Comparison of ENCODE assay signal across 8 mouse cellular contexts in genomic region chr13:114964233-114964632, GRCm38 (mm10). TPM values are rescaled to one million over a fixed set of nuclear protein-coding genes. Genes with fewer than 3 reads are reported as not detected.
DNase-seq lines count a peak whose midpoint lies in the region; ATAC-seq lines count a peak whose summit lies in the region.

No protein-coding gene starts in this region.

- no peak overlapping the region for H3K4me2 ChIP-seq in embryonic facial prominence, embryonic 14.5 days (ENCODE audit: low read depth, low read length)
- H3K4me2 ChIP-seq in limb, embryonic 11.5 days (ENCODE audit: low read depth, severe bottlenecking), result no peak overlapping the region
- no peak overlapping the region for H3K4me2 ChIP-seq in midbrain, embryonic 16.5 days (ENCODE audit: low read length)

- ATAC-seq in embryonic facial prominence, embryonic 14.5 days (ENCODE audit: low read depth), result peak; percentile 91
- peak; percentile 72; the same call in 1 of the 2 replicates for ATAC-seq in limb, embryonic 11.5 days (ENCODE audit: insufficient number of reproducible peaks, low FRiP score, low TSS enrichment, low read depth)
- ATAC-seq in midbrain, embryonic 16.5 days, result peak; percentile 87

- H3K36me3 ChIP-seq in embryonic facial prominence, embryonic 14.5 days (ENCODE audit: control insufficient read depth, insufficient read depth, low read length), result no peaks in the 10 kb centered on the region
- H3K36me3 ChIP-seq in limb, embryonic 11.5 days (ENCODE audit: control insufficient read depth, insufficient read depth, low read length), result no peaks in the 10 kb centered on the region
- H3K36me3 ChIP-seq in midbrain, embryonic 16.5 days (ENCODE audit: control insufficient read depth, insufficient read depth, low read length), result no peaks in the 10 kb centered on the region

- no peaks in the 10 kb centered on the region for H3K27me3 ChIP-seq in embryonic facial prominence, embryonic 14.5 days (replicated peaks; ENCODE audit: control insufficient read depth, insufficient read depth, low read length)
- H3K27me3 ChIP-seq in limb, embryonic 11.5 days (ENCODE audit: control insufficient read depth, insufficient read depth, low read length), result no peaks in the 10 kb centered on the region
- no peaks in the 10 kb centered on the region for H3K27me3 ChIP-seq in midbrain, embryonic 16.5 days (ENCODE audit: control insufficient read depth, insufficient read depth, low read depth, low read length)

- H3K4me1 ChIP-seq in embryonic facial prominence, embryonic 14.5 days (ENCODE audit: control insufficient read depth, insufficient read depth, low read length), result no peaks in the 10 kb centered on the region
- H3K4me1 ChIP-seq in limb, embryonic 11.5 days (ENCODE audit: control insufficient read depth, insufficient read depth, low read length), result no peaks in the 10 kb centered on the region; the same call in 1 of the 2 replicates
- H3K4me1 ChIP-seq in midbrain, embryonic 16.5 days (ENCODE audit: control insufficient read depth, insufficient read depth, low read length), result no peaks in the 10 kb centered on the region

- no peak overlapping the region for H3K27ac ChIP-seq in embryonic facial prominence, embryonic 14.5 days (replicated peaks; ENCODE audit: low read depth, low read length)
- H3K27ac ChIP-seq in limb, embryonic 11.5 days (replicated peaks; ENCODE audit: low read depth, low read length), result no peak overlapping the region
- no peak overlapping the region for H3K27ac ChIP-seq in midbrain, embryonic 16.5 days (ENCODE audit: low read length)

- H3K9ac ChIP-seq in embryonic facial prominence, embryonic 14.5 days (ENCODE audit: low read depth, low read length), result no peak overlapping the region
- H3K9ac ChIP-seq in limb, embryonic 11.5 days (ENCODE audit: low read length), result no peak overlapping the region
- no peak overlapping the region for H3K9ac ChIP-seq in midbrain, embryonic 16.5 days (ENCODE audit: low read depth, low read length)

- WGBS in embryonic facial prominence, embryonic 14.5 days, result 21% methylated on average over 2 of the region's 2 CpGs
- 30% methylated on average over 2 of the region's 2 CpGs for WGBS in limb, embryonic 11.5 days
- 31% methylated on average over 2 of the region's 2 CpGs for WGBS in midbrain, embryonic 16.5 days

- no peak overlapping the region for H3K4me3 ChIP-seq in embryonic facial prominence, embryonic 14.5 days (ENCODE audit: low read depth, low read length)
- no peak overlapping the region for H3K4me3 ChIP-seq in limb, embryonic 11.5 days (ENCODE audit: low read depth, low read length)
- no peak overlapping the region for H3K4me3 ChIP-seq in midbrain, embryonic 16.5 days (ENCODE audit: low read depth, low read length)

- no peaks in the 10 kb centered on the region for H3K9me3 ChIP-seq in embryonic facial prominence, embryonic 14.5 days (ENCODE audit: control insufficient read depth, low read length)
- no peaks in the 10 kb centered on the region for H3K9me3 ChIP-seq in limb, embryonic 11.5 days (ENCODE audit: control insufficient read depth, low read length)
- H3K9me3 ChIP-seq in midbrain, embryonic 16.5 days (replicated peaks; ENCODE audit: control insufficient read depth, low read length, poor library complexity, severe bottlenecking), result no peaks in the 10 kb centered on the region

- peak; percentile 68 for DNase-seq in 416B (ENCODE audit: low read depth)
- DNase-seq in adrenal gland, postnatal 25 days, result peak; percentile 79
- DNase-seq in embryonic facial prominence, embryonic 14.5 days (ENCODE audit: low spot score), result peak; percentile 80
- DNase-seq in heart, adult 8-10 months (ENCODE audit: low spot score), result peak; percentile 74
- DNase-seq in kidney, adult 8-10 months, result peak; percentile 50 to 84
- peak; percentile 81 for DNase-seq in limb, embryonic 11.5 days (ENCODE audit: low spot score)
- DNase-seq in spleen, postnatal 10 days (ENCODE audit: low spot score in 2 of 2), result peak; percentile 20 to 67

RNA-seq across cellular contexts. Expression of gene Itga2, which starts 32.3 kb away (rescaled TPM):
- 1.6 and 2.0 TPM in 2 replicates for total RNA-seq in adrenal gland, postnatal 25 days (2021)
- polyA plus RNA-seq in embryonic facial prominence, embryonic 14.5 days (2014; fragmentation: Nextera tagmentation; extraction: Ambion mirVana), result 3.4 and 5.0 TPM in 2 replicates
- 1 to 10 TPM in 1 of 4 experiments, under 1 TPM in 3; 0.53 to 1.1 (median 0.67) TPM for total RNA-seq in heart, adult 8-10 months (2022)
- 0.60 and 0.68 TPM in 2 replicates for polyA plus RNA-seq in limb, embryonic 11.5 days (2014; fragmentation: Nextera tagmentation; extraction: Ambion mirVana)
- polyA plus RNA-seq in midbrain, embryonic 16.5 days (2015; fragmentation: Nextera tagmentation; extraction: Ambion mirVana), result 1.4 and 2.1 TPM in 2 replicates
